Mouse (Mus musculus) adipocyte (in vitro differentiated cells): ENCODE measurements around the gene Atp2b4.
A peak's percentile ranks its signal among the peaks of the same experiment; 100 is the strongest.

Experiments used
- DNase-seq: peaks from one replicate; pipeline ENCODE4 v3.0.0-alpha.2; 2016; ENCODE audit warnings: low spot score

Atp2b4 gene

DNA sequence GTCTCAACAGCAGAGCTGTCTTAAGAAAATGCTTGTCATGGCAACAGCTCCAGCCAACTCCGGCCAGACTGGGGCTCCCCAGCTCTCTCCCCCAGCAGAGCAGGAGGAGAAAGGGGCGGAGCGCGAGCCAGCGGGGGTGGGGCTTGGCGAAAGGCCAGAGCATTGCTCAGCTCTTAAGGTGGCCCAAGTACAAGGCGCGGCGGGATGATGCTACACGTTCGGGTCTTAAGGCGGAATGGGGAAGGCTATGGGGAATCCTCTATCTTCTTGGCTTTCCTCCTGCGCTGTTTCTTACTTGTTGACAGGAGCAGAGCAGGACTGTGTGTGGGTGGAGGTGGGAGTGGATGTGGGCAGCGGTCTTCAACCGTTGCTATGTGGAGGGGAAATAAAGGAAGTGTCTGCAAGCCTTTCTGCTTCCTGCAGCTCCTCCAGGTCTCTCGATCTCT lies at the start of gene Atp2b4:
TSS of gene Atp2b4 (minus strand) at position 94 of the 446 bp plus-strand sequence.
- DNase-seq = peak; percentile 82

DNA sequence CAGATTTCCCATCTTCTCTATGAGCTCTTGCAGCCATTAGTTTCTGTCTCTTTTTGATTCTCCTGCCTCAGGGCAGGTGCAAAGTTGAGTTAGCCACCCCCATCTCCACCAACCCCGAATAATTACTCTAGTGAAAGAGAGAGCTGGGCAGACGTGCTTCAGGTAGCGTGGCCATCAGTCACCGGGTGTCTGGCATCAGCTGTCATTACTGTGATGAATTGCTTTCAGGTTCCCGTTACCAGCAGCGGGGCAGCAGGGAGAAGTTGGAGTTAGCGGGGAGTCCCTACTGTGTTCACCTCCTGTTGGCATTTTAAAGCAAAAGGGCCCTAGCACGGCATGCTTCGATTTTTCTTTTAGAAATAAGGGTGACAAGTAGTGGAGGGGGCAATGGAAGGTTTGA lies 43.9 kb upstream of the Atp2b4 start:
- DNase-seq = no peak

GRCm38 (mm10) chr1:133843900-133844299 lies 43.1 kb upstream of the Atp2b4 start:
- no peak for DNase-seq

DNA sequence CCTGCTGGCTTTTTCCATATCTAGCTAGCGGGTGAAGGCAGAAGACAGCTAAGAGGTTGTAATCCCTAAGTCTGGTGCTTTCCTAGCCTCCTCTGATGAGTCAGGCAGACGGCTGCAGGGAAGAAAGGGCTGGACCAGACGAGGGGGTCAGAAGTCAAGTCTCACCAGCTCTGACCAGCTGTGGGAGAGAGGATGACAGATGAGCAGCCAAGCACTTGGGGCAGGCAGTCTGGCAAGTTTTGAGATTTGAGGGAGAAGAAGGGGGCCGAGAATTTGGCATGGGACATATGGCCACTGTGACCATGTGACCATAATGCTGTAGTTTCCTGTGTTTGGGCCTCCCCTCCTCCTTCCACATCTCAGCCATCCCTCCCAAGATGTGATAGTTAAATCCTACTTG lies 42.5 kb upstream of the Atp2b4 start:
- DNase-seq = peak; percentile 62

GRCm38 (mm10) chr1:133842074-133842725 lies 41.4 kb upstream of the Atp2b4 start:
- DNase-seq = no peak

GRCm38 (mm10) chr1:133841171-133841926 lies 40.5 kb upstream of the Atp2b4 start:
- DNase-seq = no peak

DNA sequence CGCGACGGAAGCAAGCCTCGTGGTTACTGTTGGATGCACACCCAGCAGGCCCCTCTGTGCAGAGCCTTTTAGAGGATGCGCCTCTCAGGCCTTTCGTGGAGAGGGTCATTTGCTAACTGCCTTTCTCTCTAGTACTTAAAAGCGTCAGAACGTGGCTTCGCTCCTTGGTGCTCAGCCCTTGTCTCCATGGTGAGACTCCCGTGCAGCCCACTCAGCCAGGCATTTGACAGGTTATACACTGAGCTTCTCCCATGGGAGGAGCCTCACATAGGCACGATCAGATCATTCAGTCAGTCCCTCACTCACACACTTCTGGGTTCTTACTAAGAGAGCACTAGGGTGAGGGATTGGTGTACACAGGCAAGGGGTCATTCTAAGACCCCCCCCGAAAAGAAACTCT lies 39.7 kb upstream of the Atp2b4 start:
- no peak for DNase-seq

DNA sequence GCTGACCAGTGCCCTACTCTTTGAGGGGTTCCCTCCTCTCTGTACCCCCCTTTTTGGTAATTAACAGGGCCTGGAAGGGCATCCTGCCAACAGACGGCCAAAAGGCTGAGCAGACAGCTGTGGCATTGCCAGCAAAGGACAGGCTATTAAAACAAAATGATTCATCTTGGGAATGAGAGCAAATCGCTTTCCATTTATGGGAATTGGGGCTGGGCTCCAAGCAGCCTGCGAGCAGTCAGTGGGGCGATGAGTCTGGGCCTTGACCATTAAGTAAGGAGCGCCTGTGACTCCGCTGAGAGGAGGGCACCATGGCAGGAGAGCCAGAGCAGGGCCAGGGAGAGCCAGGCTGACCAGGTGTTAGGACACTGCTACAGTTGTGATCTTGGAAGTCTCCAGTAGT lies 33.5 kb upstream of the Atp2b4 start:
- peak; percentile 52 for DNase-seq

GRCm38 (mm10) chr1:133832781-133833180 lies 31.9 kb upstream of the Atp2b4 start:
- DNase-seq = no peak

GRCm38 (mm10) chr1:133826193-133826592 lies 25.4 kb upstream of the Atp2b4 start:
- DNase-seq = no peak

GRCm38 (mm10) chr1:133825543-133825942 lies 24.7 kb upstream of the Atp2b4 start:
- DNase-seq = no peak

DNA sequence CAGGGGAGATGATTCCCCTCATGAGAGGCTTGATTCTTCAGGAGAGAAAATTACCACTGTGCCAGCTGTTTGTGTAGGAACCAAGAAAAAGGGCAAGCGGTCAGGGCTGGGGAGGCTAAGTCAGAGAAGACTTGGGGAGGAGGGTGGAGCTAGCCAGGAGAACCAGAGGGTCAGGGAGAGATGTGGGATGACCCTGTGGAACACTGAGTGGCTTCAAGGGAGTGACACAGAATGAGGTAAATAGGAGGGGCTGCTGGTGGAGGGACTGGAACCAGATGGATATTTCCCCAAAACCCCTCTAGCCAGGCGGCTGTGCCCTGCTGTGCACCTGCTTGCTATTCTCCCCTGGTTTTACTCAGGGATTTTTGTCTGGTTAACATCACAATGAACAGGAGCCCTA lies 24.3 kb upstream of the Atp2b4 start:
- no peak for DNase-seq

GRCm38 (mm10) chr1:133821144-133821543 lies 20.3 kb upstream of the Atp2b4 start:
- DNase-seq = no peak

- DNase-seq = no peak
Observed at GRCm38 (mm10) chr1:133820100-133820499, 19.3 kb upstream of the Atp2b4 start.

DNA sequence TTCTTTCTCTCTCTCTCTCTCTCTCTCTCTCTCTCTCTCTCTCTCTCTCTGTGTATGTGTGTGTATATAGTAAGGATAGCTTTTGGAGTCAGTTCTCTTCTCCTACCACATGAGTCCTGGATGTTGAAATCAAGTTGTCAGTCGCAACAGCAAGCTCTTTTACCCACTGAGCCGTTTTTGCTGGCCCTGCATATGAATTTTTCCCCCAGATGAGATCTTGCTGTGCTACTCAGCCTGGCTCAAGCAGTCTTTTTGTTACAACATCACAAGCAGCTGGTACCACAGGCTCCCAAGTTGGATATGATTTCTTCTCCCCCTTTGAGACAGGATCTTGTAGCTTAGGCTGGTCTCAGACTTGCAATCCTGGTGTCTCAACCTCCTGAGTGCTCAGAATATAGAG lies 17.7 kb upstream of the Atp2b4 start:
- peak; percentile 92 for DNase-seq

GRCm38 (mm10) chr1:133815747-133816491 lies 15.1 kb upstream of the Atp2b4 start:
- peak; percentile 37 for DNase-seq

DNA sequence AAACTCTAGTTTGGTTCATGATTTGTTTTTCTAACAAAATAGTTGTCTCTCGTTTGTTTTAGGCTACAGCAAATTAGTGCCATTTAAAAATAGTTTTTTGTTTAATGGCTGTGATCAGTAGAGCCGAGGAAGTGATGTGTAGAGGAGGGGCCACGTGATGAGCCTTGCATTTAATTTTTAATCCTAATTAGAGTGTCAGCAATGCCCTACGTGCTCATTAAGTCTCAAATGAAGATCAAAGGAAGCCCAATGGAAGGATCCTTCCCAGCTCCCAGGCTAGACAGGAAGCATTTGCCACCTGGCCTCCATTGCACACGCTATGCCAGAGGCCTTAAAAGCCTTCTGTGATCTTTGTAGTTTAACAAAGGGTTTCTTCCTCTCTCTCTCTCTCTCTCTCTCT lies 8.5 kb upstream of the Atp2b4 start:
- DNase-seq = no peak

DNA sequence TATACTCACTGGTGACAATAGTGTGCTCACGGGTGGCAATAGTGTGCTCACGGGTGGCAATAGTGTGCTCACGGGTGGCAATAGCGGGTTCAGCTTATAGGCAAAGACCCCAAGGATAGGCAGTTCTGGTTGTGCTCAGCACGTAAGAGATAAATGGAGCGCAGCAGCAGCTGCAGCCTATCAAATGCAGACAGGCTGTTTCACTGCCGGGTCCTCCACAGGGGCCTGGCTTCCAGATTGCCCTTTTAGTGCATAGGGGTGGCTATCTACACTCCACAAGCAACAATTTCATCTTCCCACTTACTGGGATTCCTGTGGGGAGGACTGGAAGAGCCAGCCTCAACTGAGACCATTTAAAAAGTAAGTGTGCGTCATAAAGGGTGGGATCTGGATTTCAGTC lies 7.2 kb upstream of the Atp2b4 start:
- no peak for DNase-seq

GRCm38 (mm10) chr1:133801743-133802142 lies 902 bp upstream of the Atp2b4 start:
- DNase-seq = no peak

DNA sequence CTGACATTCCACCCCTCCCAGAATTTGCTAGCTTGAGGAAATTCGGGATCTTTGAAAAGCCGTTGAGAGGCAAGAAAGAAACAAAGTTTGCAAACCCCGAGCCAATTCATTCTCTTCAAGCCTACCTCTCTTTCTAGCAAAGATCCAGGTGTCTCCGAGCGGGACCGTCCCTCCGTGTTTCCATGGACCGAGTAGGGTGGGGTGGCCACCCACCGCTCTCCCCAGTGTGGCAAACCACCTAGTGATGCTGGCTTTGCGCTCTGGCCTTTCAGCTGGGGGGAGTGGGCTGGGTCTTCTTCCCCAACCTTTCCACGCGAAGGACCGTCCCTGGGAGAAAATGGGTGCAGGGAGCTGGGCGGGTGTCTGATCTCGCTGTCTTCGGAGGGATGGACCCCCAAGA lies 329 bp downstream of the Atp2b4 start:
- no peak for DNase-seq

DNA sequence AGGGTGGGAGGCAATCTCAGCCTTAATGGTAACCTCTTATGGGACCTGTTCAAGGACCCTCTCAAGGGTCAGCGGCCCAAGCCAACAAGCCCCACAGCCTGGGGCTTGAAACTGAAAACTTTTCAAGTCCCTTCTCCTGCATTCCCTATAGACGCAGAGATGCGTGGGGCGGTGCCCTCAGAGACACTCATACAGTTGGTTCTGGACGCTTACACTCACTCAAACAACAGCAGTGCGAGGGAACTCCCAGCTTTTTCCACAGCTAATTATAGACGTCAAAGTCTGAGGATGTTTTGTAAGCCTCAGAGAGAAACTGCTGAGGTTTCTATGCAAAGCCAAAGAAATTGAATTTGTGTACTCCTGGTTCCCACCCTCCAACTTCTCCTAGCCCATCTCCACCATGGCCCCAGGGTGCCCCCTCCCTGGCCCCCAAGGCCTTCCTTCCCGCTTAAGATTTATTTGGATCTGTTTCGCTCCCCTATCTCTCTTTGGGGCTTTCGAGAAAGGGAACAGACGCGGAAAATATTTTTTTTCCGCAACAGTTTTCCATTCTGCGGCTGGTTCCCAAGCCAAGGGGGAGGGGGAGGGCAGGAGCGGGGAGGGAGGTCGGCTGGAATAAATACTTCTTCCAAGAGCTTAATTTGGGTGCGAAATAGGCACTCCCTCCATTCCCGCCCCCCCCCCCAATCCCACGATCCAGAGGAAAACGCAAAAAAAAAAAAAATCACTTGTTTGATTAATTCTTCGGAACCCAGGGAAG lies 975 bp downstream of the Atp2b4 start:
- no peak for DNase-seq

GRCm38 (mm10) chr1:133798821-133799415 lies 1.9 kb downstream of the Atp2b4 start:
- DNase-seq = no peak
